In the genomic region with DNA sequence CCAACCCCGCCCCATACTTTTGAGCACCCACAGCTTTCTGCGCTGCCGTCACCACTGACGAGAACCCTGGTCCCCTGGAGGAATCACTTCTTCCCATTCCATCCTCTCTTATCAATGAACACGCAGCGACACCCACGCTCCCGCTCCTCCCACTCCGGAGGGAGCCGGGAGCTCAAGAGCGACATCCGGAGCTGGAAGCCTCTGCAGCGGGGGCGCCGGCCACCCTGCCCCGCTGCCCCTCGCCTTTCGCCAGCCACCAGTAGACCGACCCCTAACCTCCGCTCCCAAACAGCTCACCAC, we compare ENCODE assay signal across 8 mouse cellular contexts. TPM values are rescaled to one million over a fixed set of nuclear protein-coding genes. Genes with fewer than 3 reads are reported as not detected.
A peak's percentile ranks its signal among the peaks of the same experiment; 100 is the strongest.
DNase-seq lines count a peak whose midpoint lies in the region; ATAC-seq and TF ChIP-seq lines count a peak whose summit lies in the region.

No protein-coding gene starts in this region.

- DNase-seq in adrenal gland, adult 2 months: peak; percentile 30
- DNase-seq in adrenal gland, adult 8-10 months: no peak
- DNase-seq in retina, postnatal 1 day: peak; percentile 45
- no peak for DNase-seq in retina, embryonic 14.5 days (ENCODE audit: low spot score)
- DNase-seq in heart, postnatal 0 days (ENCODE audit: low spot score): peak; percentile 26
- no peak for DNase-seq in liver, adult 2 months (ENCODE audit: extremely low read depth, low read depth, low spot score)
- no peak for DNase-seq in gastrocnemius, postnatal 25 days

- no peaks in the 10 kb centered on the region for H3K79me2 ChIP-seq in liver, adult 2 months (ENCODE audit: control insufficient read depth, insufficient read depth, low read length)

- H3K9me3 ChIP-seq in heart, postnatal 0 days (replicated peaks; ENCODE audit: control insufficient read depth, low read length): no peaks in the 10 kb centered on the region
- no peaks in the 10 kb centered on the region for H3K9me3 ChIP-seq in neural tube, embryonic 15.5 days (replicated peaks)

- peak overlapping the region; percentile 90 for H3K4me3 ChIP-seq in heart, postnatal 0 days (ENCODE audit: low read depth, low read length)
- H3K4me3 ChIP-seq in liver, adult 2 months (ENCODE audit: insufficient read depth, low read depth, low read length): peak overlapping the region; percentile 93
- peak overlapping the region; percentile 72 for H3K4me3 ChIP-seq in neural tube, embryonic 15.5 days (replicated peaks)

- H3K9ac ChIP-seq in heart, postnatal 0 days (replicated peaks; ENCODE audit: low read depth, low read length): peak overlapping the region; percentile 69
- H3K9ac ChIP-seq in liver, adult 2 months (ENCODE audit: low read depth, low read length): peak overlapping the region; percentile 83; the same call in 1 of the 2 replicates
- peak overlapping the region; percentile 90 for H3K9ac ChIP-seq in neural tube, embryonic 15.5 days (replicated peaks)

- H3K27ac ChIP-seq in heart, postnatal 0 days (ENCODE audit: low read depth): no peak overlapping the region
- no peak overlapping the region for H3K27ac ChIP-seq in liver, adult 2 months (replicated peaks; ENCODE audit: insufficient read depth, low read depth, low read length)
- peak overlapping the region; percentile 91 for H3K27ac ChIP-seq in neural tube, embryonic 15.5 days (replicated peaks)

- H3K4me1 ChIP-seq in heart, postnatal 0 days (ENCODE audit: control insufficient read depth, insufficient read depth): peaks cover 7% of the 10 kb centered on the region; the same call in 1 of the 2 replicates
- peaks cover 9% of the 10 kb centered on the region; the same call in 1 of the 2 replicates for H3K4me1 ChIP-seq in liver, adult 2 months (ENCODE audit: control insufficient read depth, insufficient read depth, low read length)
- H3K4me1 ChIP-seq in neural tube, embryonic 15.5 days: peaks cover 43% of the 10 kb centered on the region

- 1% methylated on average over 20 of the region's 20 CpGs for WGBS in heart, postnatal 0 days
- 5% methylated on average over 20 of the region's 20 CpGs for WGBS in liver, adult 2 months
- 0% methylated on average over 20 of the region's 20 CpGs for WGBS in neural tube, embryonic 15.5 days

- no peak for TF ChIP-seq POLR2A in liver, adult 2 months (IDR thresholded peaks at IDR 0.05; ENCODE audit: extremely low read depth, insufficient read depth, low read length)

- peak overlapping the region; percentile 82 for H3K4me2 ChIP-seq in heart, postnatal 0 days (ENCODE audit: low read depth, low read length)
- peak overlapping the region; percentile 72 for H3K4me2 ChIP-seq in neural tube, embryonic 15.5 days

- TF ChIP-seq EP300 in heart, postnatal 0 days (IDR thresholded peaks at IDR 0.05; ENCODE audit: low read depth): no peak

- no peak for ATAC-seq in heart, postnatal 0 days (ENCODE audit: insufficient read depth, low read depth)
- peak; percentile 52 for ATAC-seq in neural tube, embryonic 15.5 days (ENCODE audit: low FRiP score)

- H3K27me3 ChIP-seq in heart, postnatal 0 days (ENCODE audit: control insufficient read depth, insufficient read depth, low read length): no peaks in the 10 kb centered on the region
- H3K27me3 ChIP-seq in liver, adult 2 months (ENCODE audit: control insufficient read depth, insufficient read depth, low read length): peaks cover 3% of the 10 kb centered on the region; the same call in 1 of the 2 replicates
- H3K27me3 ChIP-seq in neural tube, embryonic 15.5 days (replicated peaks): no peaks in the 10 kb centered on the region

- H3K36me3 ChIP-seq in heart, postnatal 0 days (replicated peaks; ENCODE audit: control insufficient read depth, insufficient read depth, low read length): no peaks in the 10 kb centered on the region
- H3K36me3 ChIP-seq in liver, adult 2 months (ENCODE audit: control insufficient read depth, insufficient read depth, low read length): no peaks in the 10 kb centered on the region
- H3K36me3 ChIP-seq in neural tube, embryonic 15.5 days: no peaks in the 10 kb centered on the region

- no peak for TF ChIP-seq CTCF in heart, postnatal 0 days (IDR thresholded peaks at IDR 0.05; ENCODE audit: low read depth)
- no peak for TF ChIP-seq CTCF in liver, adult 2 months (IDR thresholded peaks at IDR 0.05; ENCODE audit: low read depth, low read length)

RNA-seq across cellular contexts. Expression of gene Ubash3b, which starts 4.8 kb away (rescaled TPM):
- 1 to 10 TPM; 1.9 to 2.5 TPM for total RNA-seq in adrenal gland, adult 2 months (2021)
- polyA plus RNA-seq in adrenal gland, adult 2 months (2012; rRNA removed): 1.1 and 2.1 TPM in 2 replicates
- 1 to 10 TPM; 2.0 to 2.3 (median 2.1) TPM for total RNA-seq in adrenal gland, adult 8-10 months (2022)
- total RNA-seq in heart, postnatal 0 days (2014; rRNA removed; ENCODE audit: low replicate concordance): 6.6 and 10.2 TPM in 2 replicates
- polyA plus RNA-seq in heart, postnatal 0 days (2015; fragmentation: Nextera tagmentation; extraction: Ambion mirVana): 3.6 and 4.0 TPM in 2 replicates
- total RNA-seq in liver, adult 2 months (2014; rRNA removed): 0.65 and 0.87 TPM in 2 replicates
- 0.51 and 0.76 TPM in 2 replicates for polyA plus RNA-seq in liver, adult 2 months (2012; rRNA removed)
- polyA plus RNA-seq in neural tube, embryonic 15.5 days (2015; fragmentation: Nextera tagmentation; extraction: Ambion mirVana): 23.7 and 28.4 TPM in 2 replicates
- 1 to 10 TPM in 1 of 2 experiments, under 1 TPM in 1; 0.38 to 1.3 TPM for total RNA-seq in gastrocnemius, postnatal 25 days (2021)

Comparison
In these comparisons a context has a peak if more than half of its experiments do, and no peak if none do; other contexts are left out.
1. DNase-seq: peak in adrenal gland, adult 2 months (single experiment), retina, postnatal 1 day (single experiment) and heart, postnatal 0 days (single experiment); none in adrenal gland, adult 8-10 months (single experiment), retina, embryonic 14.5 days (single experiment), liver, adult 2 months (single experiment) and gastrocnemius, postnatal 25 days (single experiment).
2. Peak in every context shown above with its lines, with median percentiles within 50 percentile points of each other: H3K4me3 ChIP-seq and H3K9ac ChIP-seq.